Mouse (Mus musculus): ENCODE results near the gene Rab14. TPM values are rescaled to one million over a fixed set of nuclear protein-coding genes. Genes with fewer than 3 reads are reported as not detected.

Gene Rab14
- polyA plus RNA-seq, 1 experiment from 2014 or later = 426 TPM

GRCm38 (mm10) chr2:35151303-35151882 lies 49.5 kb downstream of the Rab14 start:
- WGBS = 96% methylated on average over 13 of the region's 13 CpGs

GRCm38 (mm10) chr2:35148806-35149205 lies 52.1 kb downstream of the Rab14 start:
- H3K36me3 ChIP-seq (ENCODE audit: control insufficient read depth, insufficient read depth, low read length) = peaks cover 71% of the 10 kb centered on the region
- H3K27me3 ChIP-seq (ENCODE audit: control insufficient read depth, insufficient read depth, low read length) = no peaks in the 10 kb centered on the region
- no peak overlapping the region for H3K27ac ChIP-seq (ENCODE audit: low read depth, low read length)
- no peak overlapping the region for H3K4me2 ChIP-seq (ENCODE audit: low read depth, low read length)
- H3K9ac ChIP-seq (replicated peaks; ENCODE audit: low read depth, low read length) = no peak overlapping the region
- no peaks in the 10 kb centered on the region for H3K9me3 ChIP-seq (ENCODE audit: control insufficient read depth, low read length)
- H3K4me3 ChIP-seq (ENCODE audit: low read depth, low read length) = no peak overlapping the region
- 95% methylated on average over 10 of the region's 10 CpGs for WGBS
- H3K4me1 ChIP-seq (ENCODE audit: control insufficient read depth, insufficient read depth, low read length) = no peaks in the 10 kb centered on the region
- ATAC-seq (ENCODE audit: low read depth) = no peak

More at GRCm38 (mm10) chr2:35151303-35151882, 49.5 kb downstream of the Rab14 start:
- Histone ChIP-seq H3K27ac (ENCODE audit: low read depth, low read length) (no peak overlapping the region), H3K9me3 (ENCODE audit: control insufficient read depth, low read length) (no peaks in the 10 kb centered on the region), H3K36me3 (ENCODE audit: control insufficient read depth, insufficient read depth, low read length) (peaks cover 62% of the 10 kb centered on the region), H3K4me3 (ENCODE audit: low read depth, low read length) (no peak overlapping the region), H3K4me2 (ENCODE audit: low read depth, low read length) (no peak overlapping the region), H3K4me1 (ENCODE audit: control insufficient read depth, insufficient read depth, low read length) (no peaks in the 10 kb centered on the region), H3K27me3 (ENCODE audit: control insufficient read depth, insufficient read depth, low read length) (no peaks in the 10 kb centered on the region), H3K9ac (replicated peaks; ENCODE audit: low read depth, low read length) (no peak overlapping the region)
- ATAC-seq (ENCODE audit: low read depth) = no peak

- H3K27me3 ChIP-seq (ENCODE audit: control insufficient read depth, insufficient read depth, low read length) = no peaks in the 10 kb centered on the region
- no peak overlapping the region for H3K27ac ChIP-seq (ENCODE audit: low read depth, low read length)
- ATAC-seq (ENCODE audit: low read depth) = no peak
- H3K4me3 ChIP-seq (ENCODE audit: low read depth, low read length) = no peak overlapping the region
- WGBS = 94% methylated on average over 3 of the region's 3 CpGs
- no peaks in the 10 kb centered on the region for H3K9me3 ChIP-seq (ENCODE audit: control insufficient read depth, low read length)
- no peaks in the 10 kb centered on the region for H3K4me1 ChIP-seq (ENCODE audit: control insufficient read depth, insufficient read depth, low read length)
- H3K4me2 ChIP-seq (ENCODE audit: low read depth, low read length) = no peak overlapping the region
- peaks cover 52% of the 10 kb centered on the region for H3K36me3 ChIP-seq (ENCODE audit: control insufficient read depth, insufficient read depth, low read length)
- no peak overlapping the region for H3K9ac ChIP-seq (replicated peaks; ENCODE audit: low read depth, low read length)
Measured at GRCm38 (mm10) chr2:35141673-35142072, 59.2 kb downstream of the Rab14 start.

- no peak overlapping the region for H3K4me2 ChIP-seq (ENCODE audit: low read depth, low read length)
- no peak overlapping the region for H3K4me3 ChIP-seq (ENCODE audit: low read depth, low read length)
- no peak overlapping the region for H3K9ac ChIP-seq (replicated peaks; ENCODE audit: low read depth, low read length)
- no peaks in the 10 kb centered on the region for H3K9me3 ChIP-seq (ENCODE audit: control insufficient read depth, low read length)
- H3K27me3 ChIP-seq (ENCODE audit: control insufficient read depth, insufficient read depth, low read length) = no peaks in the 10 kb centered on the region
- no peaks in the 10 kb centered on the region for H3K4me1 ChIP-seq (ENCODE audit: control insufficient read depth, insufficient read depth, low read length)
- WGBS = 91% methylated on average over 1 of the region's 1 CpGs
- H3K27ac ChIP-seq (ENCODE audit: low read depth, low read length) = no peak overlapping the region
- H3K36me3 ChIP-seq (ENCODE audit: control insufficient read depth, insufficient read depth, low read length) = peaks cover 25% of the 10 kb centered on the region; the same call in 1 of the 2 replicates
- ATAC-seq (ENCODE audit: low read depth) = no peak
Measured at GRCm38 (mm10) chr2:35138576-35138975, 62.3 kb downstream of the Rab14 start.

DNA sequence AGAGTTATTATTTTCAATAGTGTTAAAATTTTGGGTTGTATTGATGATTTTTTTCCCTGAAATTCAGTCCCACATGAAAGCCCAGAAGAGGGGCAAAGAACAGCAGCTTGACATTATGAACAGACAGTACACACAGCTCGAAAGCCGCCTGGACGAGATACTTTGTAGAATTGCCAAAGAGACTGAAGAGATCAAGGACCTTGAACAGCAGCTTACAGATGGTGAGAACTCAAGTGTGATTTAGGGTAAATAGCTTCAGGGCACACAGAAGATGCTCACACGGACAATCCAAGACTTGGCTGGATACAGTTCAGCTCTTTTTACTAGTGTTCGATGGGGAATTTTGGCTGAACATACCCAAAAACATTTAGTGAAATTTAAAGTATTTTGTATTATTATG lies 67.0 kb downstream of the Rab14 start:
- Histone ChIP-seq H3K36me3 (ENCODE audit: control insufficient read depth, insufficient read depth, low read length) (peaks cover 19% of the 10 kb centered on the region; the same call in 1 of the 2 replicates), H3K4me3 (ENCODE audit: low read depth, low read length) (no peak overlapping the region), H3K4me2 (ENCODE audit: low read depth, low read length) (no peak overlapping the region), H3K9me3 (ENCODE audit: control insufficient read depth, low read length) (no peaks in the 10 kb centered on the region), H3K9ac (replicated peaks; ENCODE audit: low read depth, low read length) (no peak overlapping the region), H3K27me3 (ENCODE audit: control insufficient read depth, insufficient read depth, low read length) (no peaks in the 10 kb centered on the region), H3K27ac (ENCODE audit: low read depth, low read length) (no peak overlapping the region), H3K4me1 (ENCODE audit: control insufficient read depth, insufficient read depth, low read length) (no peaks in the 10 kb centered on the region)
- no peak for ATAC-seq (ENCODE audit: low read depth)
- 67% methylated on average over 5 of the region's 5 CpGs for WGBS

- Histone ChIP-seq H3K4me2 (ENCODE audit: low read depth, low read length) (peak overlapping the region; percentile 36), H3K27me3 (ENCODE audit: control insufficient read depth, insufficient read depth, low read length) (no peaks in the 10 kb centered on the region), H3K36me3 (ENCODE audit: control insufficient read depth, insufficient read depth, low read length) (peaks cover 19% of the 10 kb centered on the region; the same call in 1 of the 2 replicates), H3K9me3 (ENCODE audit: control insufficient read depth, low read length) (no peaks in the 10 kb centered on the region), H3K9ac (replicated peaks; ENCODE audit: low read depth, low read length) (no peak overlapping the region), H3K4me1 (ENCODE audit: control insufficient read depth, insufficient read depth, low read length) (no peaks in the 10 kb centered on the region), H3K4me3 (ENCODE audit: low read depth, low read length) (peak overlapping the region; percentile 32; the same call in 1 of the 2 replicates), H3K27ac (ENCODE audit: low read depth, low read length) (no peak overlapping the region)
- no peak for ATAC-seq (ENCODE audit: low read depth)
- WGBS = 12% methylated on average over 5 of the region's 5 CpGs
Measured at GRCm38 (mm10) chr2:35132662-35133055, 68.3 kb downstream of the Rab14 start.

GRCm38 (mm10) chr2:35131991-35132661 lies 68.8 kb downstream of the Rab14 start:
- H3K4me2 ChIP-seq (ENCODE audit: low read depth, low read length) = peak overlapping the region; percentile 36
- peak; percentile 92 for ATAC-seq (ENCODE audit: low read depth)
- no peaks in the 10 kb centered on the region for H3K4me1 ChIP-seq (ENCODE audit: control insufficient read depth, insufficient read depth, low read length)
- H3K9ac ChIP-seq (replicated peaks; ENCODE audit: low read depth, low read length) = no peak overlapping the region
- no peaks in the 10 kb centered on the region for H3K9me3 ChIP-seq (ENCODE audit: control insufficient read depth, low read length)
- peaks cover 16% of the 10 kb centered on the region; the same call in 1 of the 2 replicates for H3K36me3 ChIP-seq (ENCODE audit: control insufficient read depth, insufficient read depth, low read length)
- H3K27me3 ChIP-seq (ENCODE audit: control insufficient read depth, insufficient read depth, low read length) = no peaks in the 10 kb centered on the region
- 0 out of 2 replicates have a peak overlapping the region, but pooled peaks have one; percentile 40 for H3K27ac ChIP-seq (ENCODE audit: low read depth, low read length)
- WGBS = under 1% methylated on average over 21 of the region's 21 CpGs
- H3K4me3 ChIP-seq (ENCODE audit: low read depth, low read length) = peak overlapping the region; percentile 32; the same call in 1 of the 2 replicates

GRCm38 (mm10) chr2:35131491-35131890 lies 69.4 kb downstream of the Rab14 start:
- ATAC-seq (ENCODE audit: low read depth) = no peak
- Histone ChIP-seq H3K9me3 (ENCODE audit: control insufficient read depth, low read length) (no peaks in the 10 kb centered on the region), H3K4me2 (ENCODE audit: low read depth, low read length) (peak overlapping the region; percentile 36; the same call in 1 of the 2 replicates), H3K4me1 (ENCODE audit: control insufficient read depth, insufficient read depth, low read length) (no peaks in the 10 kb centered on the region), H3K27me3 (ENCODE audit: control insufficient read depth, insufficient read depth, low read length) (no peaks in the 10 kb centered on the region), H3K36me3 (ENCODE audit: control insufficient read depth, insufficient read depth, low read length) (0 out of 2 replicates have a peak, but pooled peaks cover 16% of the 10 kb centered on the region), H3K9ac (replicated peaks; ENCODE audit: low read depth, low read length) (no peak overlapping the region), H3K27ac (ENCODE audit: low read depth, low read length) (no peak overlapping the region), H3K4me3 (ENCODE audit: low read depth, low read length) (no peak overlapping the region)

Data from neural tube, embryonic 14.5 days (tissue).